Mouse (Mus musculus) testis, adult 2 months (tissue): Measurements from ENCODE around the gene Opa3.

Source experiments
- CTCF ChIP-seq: fragments of 200-500 bp; IDR thresholded peaks from 2 replicates; pipeline ENCODE4 v1.5.1; 2012; ENCODE audit warnings: low read depth, mild to moderate bottlenecking, inconsistent platforms, low read length, moderate library complexity; ENCODE audit not compliant: control insufficient read depth, insufficient read depth, insufficient replicate concordance
- POLR2A ChIP-seq: fragments of 200-500 bp; IDR thresholded peaks from 2 replicates; pipeline ENCODE4 v1.6.1; 2012; ENCODE audit warnings: low read depth, mild to moderate bottlenecking, inconsistent platforms, low read length, moderate library complexity; ENCODE audit not compliant: control insufficient read depth

- TF ChIP-seq CTCF (no peak), POLR2A (no peak)
Observed at GRCm38 (mm10) chr7:19297794-19298193, 69.7 kb downstream of the Opa3 start.
